Mouse (Mus musculus) forebrain, embryonic 14.5 days (tissue): ENCODE measurements around the gene Cdc26. TPM values are rescaled to one million over a fixed set of nuclear protein-coding genes. Genes with fewer than 3 reads are reported as not detected.

Experiments
- ATAC-seq: fragments of 200-750 bp; cut with Nextera tagmentation; 2 replicates; pipeline ENCODE4 v1.8.0; 2017; ENCODE audit warnings: mild to moderate bottlenecking, moderate library complexity
- DNase-seq: peaks from one replicate; pipeline ENCODE4 v3.0.0-alpha.2; 2015; ENCODE audit warnings: low spot score
- H3K27ac ChIP-seq: fragments of 300-500 bp; sonication (generic); 2 replicates; pipeline ENCODE4 v1.5.1; 2014; ENCODE audit warnings: low read depth, mild to moderate bottlenecking, control low read depth, low read length, moderate library complexity
- H3K27me3 ChIP-seq: fragments of 300-500 bp; sonication (generic); replicated peaks from 2 replicates; pipeline ENCODE4 v1.6.1; 2014; ENCODE audit warnings: low read length, control low read depth, mixed read lengths; ENCODE audit not compliant: control insufficient read depth, insufficient read depth
- H3K36me3 ChIP-seq: fragments of 300-500 bp; sonication (generic); 2 replicates; pipeline ENCODE4 v1.6.1; 2014; ENCODE audit warnings: low read length, control low read depth; ENCODE audit not compliant: control insufficient read depth, insufficient read depth
- H3K4me1 ChIP-seq: fragments of 300-500 bp; sonication (generic); 2 replicates; pipeline ENCODE4 v1.6.1; 2014; ENCODE audit warnings: antibody characterized with exemption, low read length, control low read depth; ENCODE audit not compliant: control insufficient read depth, insufficient read depth
- H3K4me2 ChIP-seq: fragments of 300-500 bp; sonication (generic); 2 replicates; pipeline ENCODE4 v1.6.1; 2014; ENCODE audit warnings: mild to moderate bottlenecking, control low read depth, low read length
- H3K4me3 ChIP-seq: fragments of 300-500 bp; sonication (generic); 2 replicates; pipeline ENCODE4 v1.5.1; 2014; ENCODE audit warnings: low read depth, low read length, control low read depth
- H3K9ac ChIP-seq: fragments of 300-500 bp; sonication (generic); 2 replicates; pipeline ENCODE4 v1.6.1; 2014; ENCODE audit warnings: mild to moderate bottlenecking, low read length, control low read depth, moderate library complexity
- H3K9me3 ChIP-seq: fragments of 300-500 bp; sonication (generic); replicated peaks from 2 replicates; pipeline ENCODE4 v1.6.1; 2016; ENCODE audit warnings: low read length, control low read depth, mixed read lengths; ENCODE audit not compliant: control insufficient read depth
- WGBS: fragments of 180-500 bp; shearing (Covaris S2); extraction: QIAGEN DNeasy Blood & Tissue Kit; methylation state at CpG from one replicate; pipeline ENCODE4 v1.1.7; 2014; 5-methylcytosine and 5-hydroxymethylcytosine counted together
- polyA plus RNA-seq: library from polyadenylated mRNA; unstranded; fragments of >200 nt; fragmentation: Nextera tagmentation; extraction: Ambion mirVana; gene quantifications from 2 replicates; pipeline ENCODE4 v1.2.1, GENCODE M21; 2014

The Cdc26 gene
- polyA plus RNA-seq, 1 experiment from 2014 or later, result 140 TPM

DNA sequence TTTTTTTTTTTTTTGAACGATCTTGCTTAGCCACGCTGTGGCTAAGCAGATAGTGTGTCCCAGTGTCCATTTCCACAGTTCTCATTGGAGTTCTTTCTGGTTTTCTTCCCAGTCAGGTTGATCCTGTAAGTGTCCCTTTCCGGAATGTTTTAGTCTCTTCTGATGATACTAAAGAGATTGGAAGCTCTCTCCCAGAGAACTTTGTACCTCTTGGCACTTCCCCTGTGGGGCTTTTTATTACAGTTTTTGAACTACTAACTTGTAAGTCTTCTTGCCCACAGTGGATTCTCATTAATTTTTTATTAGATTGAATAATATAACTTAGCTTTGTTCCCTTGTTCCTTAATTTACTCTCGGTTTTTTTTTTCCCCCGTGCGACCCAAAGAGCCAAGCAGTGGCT, 46.9 kb downstream of the Cdc26 start:
- H3K27ac ChIP-seq, result no peak overlapping the region
- DNase-seq (no peak), ATAC-seq (no peak)
- peak overlapping the region; percentile 69; the same call in 1 of the 2 replicates for H3K9ac ChIP-seq
- H3K4me2 ChIP-seq, result peak overlapping the region; percentile 67
- H3K36me3 ChIP-seq, result no peaks in the 10 kb centered on the region
- WGBS, result 48% methylated on average over 6 of the region's 6 CpGs
- H3K27me3 ChIP-seq, result no peaks in the 10 kb centered on the region
- peaks cover 11% of the 10 kb centered on the region for H3K4me1 ChIP-seq
- H3K4me3 ChIP-seq, result peak overlapping the region; percentile 73
- H3K9me3 ChIP-seq, result no peaks in the 10 kb centered on the region

DNA sequence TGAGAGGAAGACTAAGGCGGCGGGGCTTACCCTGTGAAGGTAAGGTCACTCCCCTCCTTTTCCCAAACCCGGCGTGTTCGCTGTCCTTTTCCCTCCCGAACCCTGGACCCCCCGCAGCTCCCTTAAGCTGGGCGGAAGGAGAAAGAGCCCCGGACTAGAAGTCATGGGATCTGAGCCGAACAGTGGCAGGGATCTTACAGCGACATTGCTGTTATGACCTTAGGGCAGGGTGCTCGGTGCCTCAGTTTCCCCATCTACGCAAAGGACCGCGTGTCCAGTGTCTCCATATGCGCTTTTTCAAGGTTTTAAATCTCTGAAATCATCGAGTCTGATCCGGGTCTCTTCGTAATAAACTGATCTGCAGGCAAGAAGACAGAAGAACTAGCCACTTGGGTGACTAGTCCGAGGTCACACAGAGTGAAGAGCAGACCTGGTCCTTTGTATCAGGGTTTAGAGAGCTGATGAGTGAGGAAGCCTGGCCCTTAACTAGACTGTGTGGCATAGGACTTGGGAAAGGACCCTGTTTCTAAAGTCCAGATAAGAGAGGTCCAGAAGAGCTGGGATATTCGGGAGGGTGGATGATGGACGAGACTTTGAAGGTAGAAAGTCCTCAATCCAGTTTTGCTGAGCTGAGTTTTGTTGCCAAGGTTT, 47.5 kb downstream of the Cdc26 start:
- Histone ChIP-seq H3K9me3 (no peaks in the 10 kb centered on the region), H3K4me3 (peak overlapping the region; percentile 73), H3K4me2 (peak overlapping the region; percentile 67), H3K27ac (no peak overlapping the region), H3K4me1 (peaks cover 11% of the 10 kb centered on the region), H3K9ac (peak overlapping the region; percentile 69), H3K27me3 (no peaks in the 10 kb centered on the region), H3K36me3 (no peaks in the 10 kb centered on the region)
- under 1% methylated on average over 21 of the region's 22 CpGs for WGBS
- ATAC-seq (peak; percentile 4), DNase-seq (no peak)

DNA sequence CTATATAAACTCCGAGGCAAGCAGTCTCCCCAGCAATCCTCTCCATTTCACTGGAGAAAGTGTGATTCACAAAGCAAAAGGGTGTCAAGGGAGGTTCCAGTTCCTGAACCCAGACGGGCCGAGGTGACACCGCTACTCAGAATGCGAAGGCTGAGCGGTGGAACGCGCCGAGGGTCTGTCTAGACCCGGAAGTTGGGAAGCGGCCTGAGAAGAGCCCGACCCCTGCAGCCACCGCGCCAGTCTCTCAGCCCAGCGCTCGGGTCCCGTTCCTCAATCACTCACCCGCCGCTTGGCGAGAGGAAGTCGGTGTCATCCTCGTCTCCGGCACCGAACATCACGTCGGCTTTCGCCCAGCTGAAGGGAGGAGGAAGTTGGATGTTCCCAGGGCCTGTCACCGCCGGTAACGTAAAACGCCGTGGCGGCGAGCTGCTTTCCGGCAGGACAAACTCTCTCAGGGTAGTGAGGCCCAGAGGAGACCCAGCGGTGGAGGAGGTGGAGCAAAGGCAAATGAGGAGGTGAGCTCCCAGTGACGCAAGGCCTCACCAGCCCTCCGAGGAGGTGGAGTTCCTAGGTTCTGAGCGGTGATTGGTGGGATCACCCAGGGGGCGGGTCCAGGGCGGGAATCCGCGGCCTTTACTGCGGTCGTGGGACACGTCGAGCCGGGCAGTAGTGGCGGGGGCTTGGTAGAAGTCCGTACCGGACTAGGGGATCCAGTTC, 48.2 kb downstream of the Cdc26 start, which contains the start of the genes Fkbp15 and Slc31a1:
TSS of gene Fkbp15 (minus strand) at position 461 of the 717 bp plus-strand sequence.
TSS of gene Slc31a1 (plus strand) at position 640 of the 717 bp plus-strand sequence.
- peak within 1 kb of the TSS; percentile 73 for H3K4me3 ChIP-seq
- peak within 1 kb of the TSS; percentile 56; the same call in 1 of the 2 replicates for H3K27ac ChIP-seq
- ATAC-seq (peak; percentile 100), DNase-seq (peak; percentile 99)
- under 1% methylated on average over 51 of the region's 51 CpGs for WGBS
- H3K4me1 ChIP-seq, result peaks cover 11% of the 10 kb centered on the region
- no peaks in the 10 kb centered on the region for H3K9me3 ChIP-seq
- no peaks in the 10 kb centered on the region for H3K27me3 ChIP-seq
- peak within 1 kb of the TSS; percentile 76 for H3K9ac ChIP-seq
- no peaks in the 10 kb centered on the region for H3K36me3 ChIP-seq
- peak within 1 kb of the TSS; percentile 79 for H3K4me2 ChIP-seq

DNA sequence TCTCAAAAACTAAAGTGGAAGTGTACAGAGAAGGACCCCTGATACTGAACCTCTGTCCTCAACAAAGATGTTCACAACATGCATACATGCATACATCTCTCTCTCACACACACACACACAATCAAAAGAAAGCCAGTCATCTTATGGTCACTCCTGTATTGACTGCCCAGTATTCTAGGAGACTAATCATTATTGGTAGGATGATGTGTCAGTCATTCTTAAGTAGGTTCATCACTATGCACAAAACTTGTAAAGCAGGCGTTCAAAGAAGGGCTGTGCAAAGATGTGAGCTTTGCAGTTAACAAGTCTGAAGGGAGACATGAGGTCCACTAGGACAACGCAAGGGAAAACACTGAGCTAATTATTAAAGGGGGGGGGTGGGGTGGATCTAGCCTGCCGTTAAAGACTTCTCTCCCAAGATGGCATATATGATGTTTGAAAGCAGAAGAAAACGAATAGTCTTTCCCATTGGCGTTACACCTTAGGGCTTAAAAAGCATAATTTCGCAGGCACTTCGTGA, 49.1 kb downstream of the Cdc26 start:
- Histone ChIP-seq H3K27ac (no peak overlapping the region), H3K9ac (peak overlapping the region; percentile 76), H3K9me3 (no peaks in the 10 kb centered on the region), H3K4me1 (peaks cover 11% of the 10 kb centered on the region), H3K4me3 (peak overlapping the region; percentile 73), H3K27me3 (no peaks in the 10 kb centered on the region), H3K36me3 (no peaks in the 10 kb centered on the region), H3K4me2 (peak overlapping the region; percentile 79)
- 51% methylated on average over 7 of the region's 7 CpGs for WGBS
- DNase-seq (no peak), ATAC-seq (no peak)

DNA sequence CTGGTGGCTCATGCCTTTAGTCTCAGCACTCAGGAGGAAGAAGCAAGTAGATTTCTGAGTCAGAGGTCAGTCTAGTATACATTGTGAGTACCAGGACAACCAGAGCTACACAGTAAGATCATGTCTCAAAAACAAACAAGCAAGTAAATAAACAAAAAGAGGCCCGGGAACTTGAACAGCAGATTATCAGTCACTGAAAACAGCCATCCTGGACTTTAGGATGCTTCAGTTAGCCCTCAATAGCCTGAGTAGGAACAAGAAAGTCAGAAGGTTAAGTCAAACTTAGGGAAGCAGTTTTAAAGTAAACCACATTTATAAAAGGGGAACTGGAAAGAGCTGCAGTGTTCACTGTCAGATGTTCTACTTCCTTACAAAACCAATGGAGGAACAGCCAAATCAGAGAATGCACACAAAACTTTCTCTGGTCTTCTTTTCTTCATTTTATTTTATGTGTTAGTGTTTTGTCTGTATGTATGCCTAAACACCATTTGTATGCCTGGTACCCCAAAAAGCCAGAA, 50.8 kb downstream of the Cdc26 start:
- Histone ChIP-seq H3K4me2 (no peak overlapping the region), H3K9ac (no peak overlapping the region), H3K27ac (no peak overlapping the region), H3K9me3 (no peaks in the 10 kb centered on the region), H3K4me3 (no peak overlapping the region), H3K4me1 (peaks cover 11% of the 10 kb centered on the region), H3K27me3 (no peaks in the 10 kb centered on the region), H3K36me3 (no peaks in the 10 kb centered on the region)
- no peak for ATAC-seq
- whole genome bisulfite sequencing, result 94% methylated on average over 1 of the region's 1 CpGs
- DNase-seq, result no peak

DNA sequence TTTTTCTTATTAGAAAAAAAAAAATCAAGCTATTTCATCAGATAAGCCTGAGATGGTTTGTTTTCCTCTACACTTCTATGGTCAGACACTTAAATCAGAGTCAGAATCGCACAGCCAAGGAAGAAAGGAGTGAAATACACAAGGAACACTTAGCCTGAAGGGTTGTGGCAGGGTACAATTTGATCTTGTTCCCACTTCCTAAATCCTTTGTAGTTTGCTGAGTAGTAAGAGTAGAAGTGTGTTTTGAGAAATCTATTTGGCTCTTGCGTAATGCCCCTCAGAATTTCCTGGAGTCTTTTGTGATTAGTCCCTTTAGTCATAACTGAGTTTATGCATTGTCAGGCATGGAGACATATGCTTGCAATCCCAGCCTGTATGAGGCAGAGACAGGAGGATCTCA, 59.1 kb downstream of the Cdc26 start:
- Histone ChIP-seq H3K9ac (no peak overlapping the region), H3K27me3 (no peaks in the 10 kb centered on the region), H3K36me3 (peaks cover 19% of the 10 kb centered on the region), H3K9me3 (no peaks in the 10 kb centered on the region), H3K4me2 (no peak overlapping the region), H3K27ac (no peak overlapping the region), H3K4me3 (no peak overlapping the region), H3K4me1 (no peaks in the 10 kb centered on the region)
- WGBS, result 96% methylated on average over 2 of the region's 2 CpGs
- DNase-seq (no peak), ATAC-seq (no peak)

DNA sequence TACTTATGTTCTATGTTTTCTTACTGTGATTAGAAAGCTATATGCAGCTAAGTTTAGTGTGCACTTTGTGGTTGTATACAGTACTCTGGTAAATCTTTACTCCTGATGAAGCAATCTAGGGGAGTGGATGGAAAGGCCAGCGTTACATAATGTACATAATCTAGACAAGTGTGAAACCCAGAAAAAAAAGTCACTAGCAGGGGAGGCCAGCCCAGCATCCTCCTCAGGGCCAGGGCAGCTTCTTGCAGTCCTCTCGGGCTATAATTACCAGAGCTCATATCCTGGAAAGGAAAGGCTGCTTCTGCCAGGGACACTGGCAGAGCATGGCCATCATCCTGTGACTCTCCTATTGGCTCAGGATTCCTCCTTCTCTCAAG, 60.1 kb downstream of the Cdc26 start:
- ATAC-seq (no peak), DNase-seq (no peak)
- H3K4me3 ChIP-seq, result no peak overlapping the region
- WGBS, result 90% methylated on average over 2 of the region's 2 CpGs
- H3K4me2 ChIP-seq, result no peak overlapping the region
- no peaks in the 10 kb centered on the region for H3K27me3 ChIP-seq
- no peaks in the 10 kb centered on the region for H3K4me1 ChIP-seq
- H3K9ac ChIP-seq, result no peak overlapping the region
- H3K36me3 ChIP-seq, result peaks cover 20% of the 10 kb centered on the region
- H3K9me3 ChIP-seq, result no peaks in the 10 kb centered on the region
- no peak overlapping the region for H3K27ac ChIP-seq

DNA sequence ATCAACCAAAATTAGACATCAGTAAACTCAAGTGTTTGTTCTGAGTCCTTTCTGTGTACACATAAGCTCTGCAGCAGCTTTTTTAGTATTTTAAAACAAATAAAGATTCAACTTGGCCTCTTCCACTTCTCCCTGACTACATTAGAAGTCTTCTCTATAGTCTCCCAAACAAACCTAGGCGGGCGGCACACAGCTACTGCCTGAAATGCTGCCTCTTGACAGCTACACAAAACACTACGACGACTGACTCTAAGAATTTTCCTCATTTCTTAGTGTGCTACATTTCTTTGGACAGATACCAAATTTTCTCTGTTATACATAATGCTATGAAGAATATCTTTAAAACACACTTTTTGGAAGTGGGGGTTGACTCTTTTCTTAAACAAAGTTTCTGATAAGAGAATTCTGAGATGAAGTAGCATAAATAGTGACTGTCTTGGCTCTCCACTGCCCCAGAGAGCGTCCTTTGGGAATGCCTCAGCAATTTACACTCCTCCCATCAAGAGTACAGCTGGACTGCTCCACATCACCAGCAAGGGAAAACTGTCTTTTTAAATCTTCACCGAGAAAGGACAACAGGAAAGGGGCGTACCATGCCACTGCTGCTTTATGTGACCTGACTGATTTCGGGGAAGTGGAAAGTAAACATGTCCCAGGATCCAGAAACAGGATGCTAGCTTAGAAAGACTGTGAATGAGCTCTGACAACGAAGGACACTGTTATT, 60.7 kb downstream of the Cdc26 start:
- DNase-seq (no peak), ATAC-seq (no peak)
- WGBS, result 84% methylated on average over 9 of the region's 9 CpGs
- Histone ChIP-seq H3K27ac (no peak overlapping the region), H3K4me1 (no peaks in the 10 kb centered on the region), H3K4me2 (no peak overlapping the region), H3K27me3 (no peaks in the 10 kb centered on the region), H3K9me3 (no peaks in the 10 kb centered on the region), H3K9ac (no peak overlapping the region), H3K36me3 (peaks cover 26% of the 10 kb centered on the region), H3K4me3 (no peak overlapping the region)
